Mouse (Mus musculus): ENCODE data around the gene Ldhal6b. TPM values are rescaled to one million over a fixed set of nuclear protein-coding genes. Genes with fewer than 3 reads are reported as not detected.

The Ldhal6b gene
- polyA plus RNA-seq, 1 experiment: 0.86 TPM

GRCm38 (mm10) chr17:5425204-5425603, 6.6 kb upstream of the Ldhal6b start:
- TF ChIP-seq POLR2A (IDR thresholded peaks at IDR 0.05; ENCODE audit: borderline replicate concordance, extremely low read depth, insufficient read depth, insufficient read length, poor library complexity, severe bottlenecking) (no peak), CTCF (IDR thresholded peaks at IDR 0.05; ENCODE audit: borderline replicate concordance, extremely low read depth, insufficient read depth, insufficient read length) (no peak)
- DNase-seq (ENCODE audit: low read depth): no peak

GRCm38 (mm10) chr17:5424156-5424555, 5.6 kb upstream of the Ldhal6b start:
- TF ChIP-seq POLR2A (IDR thresholded peaks at IDR 0.05; ENCODE audit: borderline replicate concordance, extremely low read depth, insufficient read depth, insufficient read length, poor library complexity, severe bottlenecking) (no peak), CTCF (IDR thresholded peaks at IDR 0.05; ENCODE audit: borderline replicate concordance, extremely low read depth, insufficient read depth, insufficient read length) (no peak)

GRCm38 (mm10) chr17:5421835-5422234, 3.3 kb upstream of the Ldhal6b start:
- DNase-seq (ENCODE audit: low read depth): no peak
- no peak for TF ChIP-seq POLR2A (IDR thresholded peaks at IDR 0.05; ENCODE audit: borderline replicate concordance, extremely low read depth, insufficient read depth, insufficient read length, poor library complexity, severe bottlenecking)
- TF ChIP-seq CTCF (IDR thresholded peaks at IDR 0.05; ENCODE audit: borderline replicate concordance, extremely low read depth, insufficient read depth, insufficient read length): no peak

More at GRCm38 (mm10) chr17:5424156-5424555, 5.6 kb upstream of the Ldhal6b start:
- no peak for DNase-seq (ENCODE audit: low read depth)

GRCm38 (mm10) chr17:5419771-5420518, 1.4 kb upstream of the Ldhal6b start:
- TF ChIP-seq CTCF (IDR thresholded peaks at IDR 0.05; ENCODE audit: borderline replicate concordance, extremely low read depth, insufficient read depth, insufficient read length) (no peak), POLR2A (IDR thresholded peaks at IDR 0.05; ENCODE audit: borderline replicate concordance, extremely low read depth, insufficient read depth, insufficient read length, poor library complexity, severe bottlenecking) (no peak)
- DNase-seq (ENCODE audit: low read depth): no peak

GRCm38 (mm10) chr17:5419056-5419455, 489 bp upstream of the Ldhal6b start:
- TF ChIP-seq CTCF (IDR thresholded peaks at IDR 0.05; ENCODE audit: borderline replicate concordance, extremely low read depth, insufficient read depth, insufficient read length) (no peak), POLR2A (IDR thresholded peaks at IDR 0.05; ENCODE audit: borderline replicate concordance, extremely low read depth, insufficient read depth, insufficient read length, poor library complexity, severe bottlenecking) (no peak)
- no peak for DNase-seq (ENCODE audit: low read depth)

GRCm38 (mm10) chr17:5416518-5416917, 2.0 kb downstream of the Ldhal6b start:
- TF ChIP-seq POLR2A (IDR thresholded peaks at IDR 0.05; ENCODE audit: borderline replicate concordance, extremely low read depth, insufficient read depth, insufficient read length, poor library complexity, severe bottlenecking): no peak
- TF ChIP-seq CTCF (IDR thresholded peaks at IDR 0.05; ENCODE audit: borderline replicate concordance, extremely low read depth, insufficient read depth, insufficient read length): no peak
- no peak for DNase-seq (ENCODE audit: low read depth)

GRCm38 (mm10) chr17:5414041-5414440, 4.5 kb downstream of the Ldhal6b start:
- TF ChIP-seq CTCF (IDR thresholded peaks at IDR 0.05; ENCODE audit: borderline replicate concordance, extremely low read depth, insufficient read depth, insufficient read length) (no peak), POLR2A (IDR thresholded peaks at IDR 0.05; ENCODE audit: borderline replicate concordance, extremely low read depth, insufficient read depth, insufficient read length, poor library complexity, severe bottlenecking) (no peak)

GRCm38 (mm10) chr17:5413350-5413749, 5.2 kb downstream of the Ldhal6b start:
- DNase-seq (ENCODE audit: low read depth): no peak
- TF ChIP-seq CTCF (IDR thresholded peaks at IDR 0.05; ENCODE audit: borderline replicate concordance, extremely low read depth, insufficient read depth, insufficient read length) (no peak), POLR2A (IDR thresholded peaks at IDR 0.05; ENCODE audit: borderline replicate concordance, extremely low read depth, insufficient read depth, insufficient read length, poor library complexity, severe bottlenecking) (no peak)

More at GRCm38 (mm10) chr17:5414041-5414440, 4.5 kb downstream of the Ldhal6b start:
- no peak for DNase-seq (ENCODE audit: low read depth)

GRCm38 (mm10) chr17:5412740-5413139, 5.8 kb downstream of the Ldhal6b start:
- DNase-seq (ENCODE audit: low read depth): no peak
- TF ChIP-seq POLR2A (IDR thresholded peaks at IDR 0.05; ENCODE audit: borderline replicate concordance, extremely low read depth, insufficient read depth, insufficient read length, poor library complexity, severe bottlenecking) (no peak), CTCF (IDR thresholded peaks at IDR 0.05; ENCODE audit: borderline replicate concordance, extremely low read depth, insufficient read depth, insufficient read length) (no peak)

GRCm38 (mm10) chr17:5412301-5412700, 6.3 kb downstream of the Ldhal6b start:
- no peak for TF ChIP-seq POLR2A (IDR thresholded peaks at IDR 0.05; ENCODE audit: borderline replicate concordance, extremely low read depth, insufficient read depth, insufficient read length, poor library complexity, severe bottlenecking)
- TF ChIP-seq CTCF (IDR thresholded peaks at IDR 0.05; ENCODE audit: borderline replicate concordance, extremely low read depth, insufficient read depth, insufficient read length): no peak
- DNase-seq (ENCODE audit: low read depth): no peak

- no peak for DNase-seq (ENCODE audit: low read depth)
- TF ChIP-seq CTCF (IDR thresholded peaks at IDR 0.05; ENCODE audit: borderline replicate concordance, extremely low read depth, insufficient read depth, insufficient read length): no peak
- TF ChIP-seq POLR2A (IDR thresholded peaks at IDR 0.05; ENCODE audit: borderline replicate concordance, extremely low read depth, insufficient read depth, insufficient read length, poor library complexity, severe bottlenecking): no peak
Measured at GRCm38 (mm10) chr17:5411205-5411604, 7.4 kb downstream of the Ldhal6b start.

GRCm38 (mm10) chr17:5410336-5410735, 8.2 kb downstream of the Ldhal6b start:
- DNase-seq (ENCODE audit: low read depth): no peak
- TF ChIP-seq POLR2A (IDR thresholded peaks at IDR 0.05; ENCODE audit: borderline replicate concordance, extremely low read depth, insufficient read depth, insufficient read length, poor library complexity, severe bottlenecking) (no peak), CTCF (IDR thresholded peaks at IDR 0.05; ENCODE audit: borderline replicate concordance, extremely low read depth, insufficient read depth, insufficient read length) (no peak)

Data from brain, embryonic 14.5 days (tissue).